Mouse (Mus musculus): ENCODE measurements around the gene Ube2l3.

GRCm38 (mm10) chr16:17131191-17132088 is 71.0 kb downstream of the Ube2l3 start:
- TF ChIP-seq CTCF (conservative IDR thresholded peaks at IDR 0.05; ENCODE audit: insufficient read depth, insufficient read length, low read depth, low read length) (peak; percentile 31; the same call in 1 of the 2 replicates), POLR2A (IDR thresholded peaks at IDR 0.05; ENCODE audit: low read depth, low read length) (no peak)

Data from kidney, adult 2 months (tissue).